Mouse (Mus musculus): ENCODE measurements around the gene Ifna5. TPM values are rescaled to one million over a fixed set of nuclear protein-coding genes. Genes with fewer than 3 reads are reported as not detected.

The Ifna5 gene
- polyA plus RNA-seq, 1 experiment from 2014 or later: not detected

DNA sequence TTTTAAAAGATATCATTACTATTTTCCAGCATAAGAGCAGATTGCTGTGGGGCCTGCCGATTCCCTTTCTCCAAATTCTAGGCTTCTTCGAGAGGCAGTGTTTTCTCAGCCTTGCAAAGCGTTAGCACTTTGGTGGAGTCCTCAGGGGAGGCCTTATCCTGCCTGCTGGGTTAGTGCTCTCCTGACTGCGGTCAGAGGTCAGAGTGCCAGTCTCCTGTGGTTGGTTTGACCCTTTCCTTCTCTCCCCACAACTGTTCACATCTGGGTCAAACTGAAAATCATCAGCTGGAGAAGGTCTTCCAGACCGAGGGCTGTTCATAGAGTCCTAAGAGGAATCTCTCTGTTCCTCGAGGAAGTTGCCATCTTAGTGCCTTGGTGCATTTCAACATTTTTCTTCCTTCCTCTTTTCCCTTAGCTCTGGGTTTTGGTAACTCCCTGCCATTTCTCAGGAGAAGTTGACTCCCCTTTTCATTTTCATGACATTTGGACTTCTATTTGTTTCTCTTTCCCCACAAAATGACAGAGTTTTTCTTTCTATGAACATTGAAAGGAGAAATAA lies 29.8 kb downstream of the Ifna5 start:
- peak overlapping the region; percentile 47 for H3K4me2 ChIP-seq
- ATAC-seq (ENCODE audit: insufficient read depth): no peak
- 11% methylated on average over 6 of the region's 6 CpGs for WGBS (ENCODE audit: insufficient replicate concordance)
- no peak overlapping the region for H3K4me3 ChIP-seq (replicated peaks)
- peaks cover 23% of the 10 kb centered on the region for H3K27me3 ChIP-seq
- no peaks in the 10 kb centered on the region for H3K36me3 ChIP-seq (replicated peaks)
- H3K4me1 ChIP-seq (replicated peaks): peaks cover 17% of the 10 kb centered on the region
- H3K27ac ChIP-seq (replicated peaks): no peak overlapping the region
- H3K9me3 ChIP-seq (replicated peaks): no peaks in the 10 kb centered on the region
- no peak overlapping the region for H3K9ac ChIP-seq

DNA sequence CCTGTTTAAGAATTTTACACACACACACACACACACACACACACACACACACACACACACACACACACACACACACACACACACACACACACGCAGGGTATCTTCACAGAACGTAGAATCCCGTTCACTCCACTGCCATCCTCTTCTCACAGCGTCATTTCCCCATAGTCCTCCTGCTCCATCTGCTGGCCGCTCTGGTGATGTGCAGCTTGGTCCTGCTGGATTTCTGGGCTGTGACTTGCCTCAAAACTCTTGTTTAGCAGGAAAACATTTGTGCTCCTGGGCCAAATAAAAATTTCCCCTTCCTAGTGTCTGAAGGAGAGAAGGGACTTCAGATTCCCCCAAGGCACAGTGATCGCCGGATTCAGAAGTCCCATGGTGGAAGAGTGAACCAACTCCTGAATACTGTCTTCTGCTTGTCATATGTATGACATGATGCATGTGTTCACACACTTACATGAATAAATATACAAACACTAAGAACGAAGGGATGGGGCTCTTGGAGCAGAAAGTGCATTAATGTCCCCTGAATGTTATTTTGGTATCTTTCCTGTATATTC lies 32.1 kb downstream of the Ifna5 start:
- H3K4me1 ChIP-seq (replicated peaks): peaks cover 17% of the 10 kb centered on the region
- 0% methylated on average over 8 of the region's 8 CpGs for WGBS (ENCODE audit: insufficient replicate concordance)
- H3K27ac ChIP-seq (replicated peaks): no peak overlapping the region
- no peaks in the 10 kb centered on the region for H3K36me3 ChIP-seq (replicated peaks)
- H3K9ac ChIP-seq: peak overlapping the region; percentile 45
- peak overlapping the region; percentile 62 for H3K4me3 ChIP-seq (replicated peaks)
- peak; percentile 55; the same call in 1 of the 2 replicates for ATAC-seq (ENCODE audit: insufficient read depth)
- peak overlapping the region; percentile 90 for H3K4me2 ChIP-seq
- H3K27me3 ChIP-seq: peaks cover 20% of the 10 kb centered on the region
- H3K9me3 ChIP-seq (replicated peaks): no peaks in the 10 kb centered on the region

- ATAC-seq (ENCODE audit: insufficient read depth): peak; percentile 74
- peaks cover 12% of the 10 kb centered on the region for H3K27me3 ChIP-seq
- peak overlapping the region; percentile 90 for H3K4me2 ChIP-seq
- peak overlapping the region; percentile 45 for H3K9ac ChIP-seq
- peaks cover 15% of the 10 kb centered on the region for H3K4me1 ChIP-seq (replicated peaks)
- H3K36me3 ChIP-seq (replicated peaks): no peaks in the 10 kb centered on the region
- WGBS (ENCODE audit: insufficient replicate concordance): 8% methylated on average over 31 of the region's 31 CpGs
- peak overlapping the region; percentile 62 for H3K4me3 ChIP-seq (replicated peaks)
- no peaks in the 10 kb centered on the region for H3K9me3 ChIP-seq (replicated peaks)
- H3K27ac ChIP-seq (replicated peaks): peak overlapping the region; percentile 3; the same call in 1 of the 2 replicates
These were observed 32.9 kb downstream of the Ifna5 start for GRCm38 (mm10) chr4:88867926-88868911.

DNA sequence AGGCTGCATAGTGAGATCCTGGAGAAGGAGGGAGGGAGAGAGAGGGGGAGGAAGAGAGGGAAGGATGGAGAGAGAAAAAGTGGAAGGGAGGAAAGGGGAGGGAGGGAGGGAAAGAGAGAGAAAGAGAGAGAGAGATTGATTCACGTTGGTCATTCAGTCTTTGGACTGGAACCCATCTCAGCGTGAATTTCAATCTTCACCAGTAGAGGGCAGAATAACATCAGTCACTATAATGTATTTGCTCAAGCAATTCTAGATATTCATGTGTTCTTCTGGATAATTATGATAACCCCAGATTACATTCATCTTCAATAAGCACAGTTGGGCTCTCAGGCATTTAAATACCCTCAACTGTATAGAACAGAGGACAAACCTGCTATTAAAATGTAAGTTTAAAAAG lies 37.4 kb downstream of the Ifna5 start:
- H3K4me2 ChIP-seq: no peak overlapping the region
- no peak overlapping the region for H3K4me3 ChIP-seq (replicated peaks)
- H3K4me1 ChIP-seq (replicated peaks): peaks cover 33% of the 10 kb centered on the region
- 0% methylated on average over 2 of the region's 2 CpGs for WGBS (ENCODE audit: insufficient replicate concordance)
- H3K36me3 ChIP-seq (replicated peaks): no peaks in the 10 kb centered on the region
- no peak for ATAC-seq (ENCODE audit: insufficient read depth)
- no peak overlapping the region for H3K27ac ChIP-seq (replicated peaks)
- no peaks in the 10 kb centered on the region for H3K9me3 ChIP-seq (replicated peaks)
- no peaks in the 10 kb centered on the region for H3K27me3 ChIP-seq
- no peak overlapping the region for H3K9ac ChIP-seq

DNA sequence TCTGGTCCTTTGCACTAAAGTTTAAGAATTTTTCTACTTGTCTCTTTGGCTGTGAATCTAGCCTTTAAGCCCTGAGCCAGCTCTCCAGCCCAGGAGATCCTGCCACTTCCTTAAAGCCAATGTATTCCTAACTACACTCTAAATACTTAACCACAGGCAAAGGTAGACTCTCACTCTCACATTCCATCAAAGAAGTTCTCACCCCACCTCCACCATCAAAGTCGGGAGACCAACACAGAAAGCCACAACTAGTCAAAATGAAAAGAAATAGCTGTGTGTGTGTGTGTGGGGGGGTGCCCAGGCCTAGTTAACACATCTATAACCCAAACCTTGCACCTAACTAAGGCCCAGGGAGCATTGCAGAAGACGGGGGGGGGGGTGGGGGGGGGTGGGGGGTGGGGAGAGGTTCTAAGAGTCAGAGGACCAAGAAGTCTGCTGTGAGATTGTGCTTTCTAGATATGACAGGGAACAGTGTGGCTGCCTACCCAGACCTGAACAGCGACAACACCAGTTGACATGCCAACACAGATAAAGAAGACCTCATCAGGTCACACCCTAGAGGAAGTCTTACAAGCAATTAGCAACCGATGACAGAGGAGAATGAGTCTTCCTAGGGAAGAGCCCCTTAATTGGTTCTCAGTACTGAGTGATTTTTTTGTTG lies 40.2 kb downstream of the Ifna5 start:
- peak; percentile 87 for ATAC-seq (ENCODE audit: insufficient read depth)
- no peak overlapping the region for H3K9ac ChIP-seq
- WGBS (ENCODE audit: insufficient replicate concordance): 18% methylated on average over 4 of the region's 4 CpGs
- H3K4me2 ChIP-seq: peak overlapping the region; percentile 29; the same call in 1 of the 2 replicates
- H3K36me3 ChIP-seq (replicated peaks): no peaks in the 10 kb centered on the region
- no peak overlapping the region for H3K27ac ChIP-seq (replicated peaks)
- H3K4me3 ChIP-seq (replicated peaks): no peak overlapping the region
- H3K27me3 ChIP-seq: no peaks in the 10 kb centered on the region
- no peaks in the 10 kb centered on the region for H3K9me3 ChIP-seq (replicated peaks)
- H3K4me1 ChIP-seq (replicated peaks): peaks cover 34% of the 10 kb centered on the region

DNA sequence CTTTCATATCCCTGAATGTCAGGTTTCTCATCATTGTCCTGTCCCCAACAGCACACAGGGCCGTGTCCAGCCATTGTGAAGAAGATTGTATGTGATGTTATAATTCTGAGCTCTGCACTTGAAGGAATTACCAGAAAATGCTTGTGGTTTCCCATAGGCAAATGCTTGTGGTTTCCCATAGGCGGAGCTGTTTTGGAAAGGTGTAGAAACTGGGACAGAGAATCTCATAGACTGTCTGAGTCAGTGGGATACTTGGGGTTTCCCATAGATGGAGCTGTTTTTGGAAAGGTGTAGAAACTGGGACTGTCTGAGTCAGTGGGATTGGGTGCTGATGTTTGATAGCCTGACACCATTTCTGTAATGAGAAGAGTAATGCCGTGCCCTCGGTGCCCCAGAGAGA lies 41.2 kb downstream of the Ifna5 start:
- WGBS (ENCODE audit: insufficient replicate concordance): 61% methylated on average over 4 of the region's 4 CpGs
- no peak overlapping the region for H3K4me2 ChIP-seq
- H3K27ac ChIP-seq (replicated peaks): no peak overlapping the region
- no peak overlapping the region for H3K4me3 ChIP-seq (replicated peaks)
- H3K9me3 ChIP-seq (replicated peaks): no peaks in the 10 kb centered on the region
- no peaks in the 10 kb centered on the region for H3K27me3 ChIP-seq
- no peak overlapping the region for H3K9ac ChIP-seq
- no peaks in the 10 kb centered on the region for H3K36me3 ChIP-seq (replicated peaks)
- ATAC-seq (ENCODE audit: insufficient read depth): no peak
- H3K4me1 ChIP-seq (replicated peaks): peaks cover 34% of the 10 kb centered on the region

DNA sequence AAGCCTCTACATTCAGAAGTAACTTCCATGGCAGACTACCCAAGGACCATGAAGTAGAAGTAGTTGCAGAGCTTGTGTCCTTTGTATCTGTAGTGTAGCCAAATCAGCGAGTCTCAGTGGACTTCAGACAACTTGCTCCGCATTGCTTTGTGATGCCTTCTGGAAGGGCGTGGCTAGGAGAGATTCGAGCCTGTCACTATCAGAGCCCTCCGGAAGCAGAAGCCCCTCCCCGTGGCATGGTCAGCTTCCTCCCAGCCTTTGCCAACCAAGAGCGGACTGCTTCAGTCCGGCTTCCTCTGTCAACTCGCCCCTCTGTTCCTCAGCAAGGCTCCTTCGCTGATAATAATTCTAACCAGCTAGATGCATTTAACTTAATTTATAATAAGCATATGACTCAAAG lies 42.9 kb downstream of the Ifna5 start:
- no peaks in the 10 kb centered on the region for H3K36me3 ChIP-seq (replicated peaks)
- H3K9ac ChIP-seq: no peak overlapping the region
- 0 out of 2 replicates have a peak overlapping the region, but pooled peaks have one; percentile 4 for H3K4me3 ChIP-seq (replicated peaks)
- H3K4me1 ChIP-seq (replicated peaks): peaks cover 34% of the 10 kb centered on the region
- no peaks in the 10 kb centered on the region for H3K9me3 ChIP-seq (replicated peaks)
- H3K4me2 ChIP-seq: peak overlapping the region; percentile 55
- WGBS (ENCODE audit: insufficient replicate concordance): 12% methylated on average over 10 of the region's 10 CpGs
- H3K27ac ChIP-seq (replicated peaks): no peak overlapping the region
- H3K27me3 ChIP-seq: no peaks in the 10 kb centered on the region
- ATAC-seq (ENCODE audit: insufficient read depth): peak; percentile 26; the same call in 1 of the 2 replicates

- peaks cover 34% of the 10 kb centered on the region for H3K4me1 ChIP-seq (replicated peaks)
- H3K9ac ChIP-seq: no peak overlapping the region
- WGBS (ENCODE audit: insufficient replicate concordance): 44% methylated on average over 4 of the region's 4 CpGs
- ATAC-seq (ENCODE audit: insufficient read depth): no peak
- no peaks in the 10 kb centered on the region for H3K27me3 ChIP-seq
- H3K27ac ChIP-seq (replicated peaks): no peak overlapping the region
- H3K4me3 ChIP-seq (replicated peaks): no peak overlapping the region
- peak overlapping the region; percentile 55; the same call in 1 of the 2 replicates for H3K4me2 ChIP-seq
- H3K9me3 ChIP-seq (replicated peaks): no peaks in the 10 kb centered on the region
- no peaks in the 10 kb centered on the region for H3K36me3 ChIP-seq (replicated peaks)
These were observed 43.4 kb downstream of the Ifna5 start for GRCm38 (mm10) chr4:88878772-88879171.

DNA sequence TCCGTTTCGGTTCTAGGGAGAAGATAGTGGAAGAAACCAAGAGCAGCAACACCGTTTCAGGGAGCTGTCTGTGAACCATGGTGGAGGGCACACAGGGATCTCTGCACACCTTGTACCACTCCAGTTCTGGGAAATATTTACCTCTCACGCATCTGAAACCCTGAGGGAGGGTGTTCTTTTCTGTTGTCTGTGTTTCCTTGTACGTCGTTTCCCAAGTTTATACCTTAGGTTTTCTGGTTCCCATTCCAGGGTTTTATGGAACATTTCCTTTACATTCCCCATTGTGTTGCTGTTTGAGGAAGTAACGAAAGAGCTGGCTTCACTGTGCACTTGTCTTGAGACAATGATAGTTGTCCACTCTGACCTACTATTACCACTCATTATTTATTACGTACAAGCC lies 44.8 kb downstream of the Ifna5 start, which contains the start of gene Ifne:
Gene Ifne, minus strand, starts transcription at position 101 of the 400 bp plus-strand sequence.
- Histone ChIP-seq H3K4me3 (replicated peaks) (no peak within 1 kb of the TSS), H3K4me2 (no peak within 1 kb of the TSS), H3K27ac (replicated peaks) (no peak within 1 kb of the TSS), H3K9ac (no peak within 1 kb of the TSS), H3K27me3 (no peaks in the 10 kb centered on the region), H3K4me1 (replicated peaks) (peaks cover 33% of the 10 kb centered on the region), H3K36me3 (replicated peaks) (no peaks in the 10 kb centered on the region), H3K9me3 (replicated peaks) (no peaks in the 10 kb centered on the region)
- 63% methylated on average over 8 of the region's 8 CpGs for WGBS (ENCODE audit: insufficient replicate concordance)
- ATAC-seq (ENCODE audit: insufficient read depth): no peak

Data from liver, embryonic 15.5 days (tissue).